Mouse (Mus musculus) CD4-positive helper T cell, adult 2 months (primary cell): ENCODE measurements around the gene Wnt7a.

Experiments used
- DNase-seq: peaks from one replicate; pipeline ENCODE4 v3.0.0-alpha.2; 2012; ENCODE audit warnings: low read depth, missing footprints, low spot score

The Wnt7a gene

GRCm38 (mm10) chr6:91339612-91340246, 71.4 kb downstream of the Wnt7a start:
- no peak for DNase-seq

GRCm38 (mm10) chr6:91335470-91335869, 75.7 kb downstream of the Wnt7a start:
- DNase-seq = no peak

GRCm38 (mm10) chr6:91331886-91332285, 79.3 kb downstream of the Wnt7a start:
- no peak for DNase-seq

- no peak for DNase-seq
Measured at GRCm38 (mm10) chr6:91325556-91325955, 85.6 kb downstream of the Wnt7a start.

- DNase-seq = no peak
Measured at GRCm38 (mm10) chr6:91324752-91325151, 86.4 kb downstream of the Wnt7a start.

GRCm38 (mm10) chr6:91322001-91322772, 89.0 kb downstream of the Wnt7a start:
- no peak for DNase-seq
